Mouse (Mus musculus) limb, embryonic 14.5 days (tissue): Measurements from ENCODE around the gene Alkbh4. TPM values are rescaled to one million over a fixed set of nuclear protein-coding genes. Genes with fewer than 3 reads are reported as not detected.
"Not testable (repeated sequence)": the region's sequence is repeated elsewhere in the genome, so short reads cannot be mapped to it uniquely, and the experiment has no call there.

ENCODE experiments used
- ATAC-seq: fragments of 200-750 bp; cut with Nextera tagmentation; 2 replicates; pipeline ENCODE4 v1.8.0; 2017; ENCODE audit warnings: low read depth, moderate number of reproducible peaks, moderate TSS enrichment; ENCODE audit not compliant: low FRiP score
- DNase-seq: peaks from one replicate; pipeline ENCODE4 v3.0.0-alpha.2; 2015; ENCODE audit warnings: low spot score
- H3K27ac ChIP-seq: fragments of 300-500 bp; sonication (generic); replicated peaks from 2 replicates; pipeline ENCODE4 v1.5.1; 2014; ENCODE audit warnings: low read depth, mild to moderate bottlenecking, low read length, moderate library complexity, mixed read lengths
- H3K27me3 ChIP-seq: fragments of 300-500 bp; sonication (generic); 2 replicates; pipeline ENCODE4 v1.6.1; 2014; ENCODE audit warnings: low read length, mixed read lengths; ENCODE audit not compliant: control insufficient read depth, insufficient read depth
- H3K36me3 ChIP-seq: fragments of 300-500 bp; sonication (generic); 2 replicates; pipeline ENCODE4 v1.6.1; 2014; ENCODE audit warnings: mild to moderate bottlenecking, low read length, moderate library complexity, mixed read lengths; ENCODE audit not compliant: control insufficient read depth, insufficient read depth
- H3K4me1 ChIP-seq: fragments of 300-500 bp; sonication (generic); 2 replicates; pipeline ENCODE4 v1.6.1; 2014; ENCODE audit warnings: antibody characterized with exemption, low read length, mixed read lengths; ENCODE audit not compliant: control insufficient read depth, insufficient read depth
- H3K4me2 ChIP-seq: fragments of 300-500 bp; sonication (generic); replicated peaks from 2 replicates; pipeline ENCODE4 v1.6.1; 2014; ENCODE audit warnings: low read depth, mild to moderate bottlenecking, low read length, moderate library complexity; ENCODE audit not compliant: severe bottlenecking
- H3K4me3 ChIP-seq: fragments of 300-500 bp; sonication (generic); replicated peaks from 2 replicates; pipeline ENCODE4 v1.5.1; 2014; ENCODE audit warnings: low read length
- H3K9ac ChIP-seq: fragments of 300-500 bp; sonication (generic); 2 replicates; pipeline ENCODE4 v1.6.1; 2014; ENCODE audit warnings: mild to moderate bottlenecking, low read depth, low read length, moderate library complexity; ENCODE audit not compliant: severe bottlenecking
- H3K9me3 ChIP-seq: fragments of 300-500 bp; sonication (generic); 2 replicates; pipeline ENCODE4 v1.6.1; 2016; ENCODE audit warnings: low read length; ENCODE audit not compliant: control insufficient read depth
- POLR2A ChIP-seq: fragments of 200-500 bp; IDR thresholded peaks from 2 replicates; pipeline ENCODE4 v1.8.0; 2012; ENCODE audit warnings: inconsistent platforms, mild to moderate bottlenecking, moderate library complexity, borderline replicate concordance; ENCODE audit not compliant: insufficient read depth, insufficient read length; ENCODE audit errors: extremely low read depth
- WGBS: fragments of 180-500 bp; shearing (Covaris S2); extraction: QIAGEN DNeasy Blood & Tissue Kit; methylation state at CpG from one replicate; pipeline ENCODE4 v1.1.7; 2014; 5-methylcytosine and 5-hydroxymethylcytosine counted together
- polyA plus RNA-seq, 2 experiments: library from polyadenylated mRNA; depleted of rRNA in 1 of 2; stranded (reverse) in 1 of 2; unstranded in 1 of 2; fragments of >200 nt; fragmentation: Nextera tagmentation in 1 of 2; extraction: Ambion mirVana in 1 of 2; gene quantifications; 2 replicates each; pipeline versions ENCODE4 v1.2.1 to v1.2.3; 2012 to 2014

The Alkbh4 gene
- polyA plus RNA-seq, 2 experiments = 15.0 to 20.0 TPM

DNA sequence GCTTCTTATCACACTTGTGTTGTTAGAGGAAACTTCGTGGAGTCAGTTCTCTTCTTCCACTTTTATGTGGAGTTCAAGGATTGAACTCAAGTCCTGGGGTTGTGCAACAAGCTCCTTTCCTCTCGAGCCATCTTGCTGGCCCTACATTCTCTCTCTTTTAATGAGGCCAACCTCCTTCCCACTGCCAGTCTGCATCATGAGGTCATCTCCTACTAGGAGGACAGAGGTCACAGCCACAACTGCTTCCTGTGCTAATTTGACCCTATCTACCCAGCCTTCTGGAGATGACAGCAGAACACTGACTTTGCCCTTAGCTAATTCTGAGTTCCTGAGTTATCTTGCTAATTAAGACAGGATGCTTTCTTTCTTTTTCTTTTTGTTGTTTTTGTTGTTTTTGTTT is 27.5 kb upstream of the Alkbh4 start:
- Histone ChIP-seq H3K4me3 (no peak overlapping the region), H3K9ac (no peak overlapping the region), H3K27me3 (no peaks in the 10 kb centered on the region), H3K9me3 (no peaks in the 10 kb centered on the region), H3K4me2 (no peak overlapping the region), H3K4me1 (no peaks in the 10 kb centered on the region), H3K27ac (no peak overlapping the region), H3K36me3 (peaks cover 5% of the 10 kb centered on the region; the same call in 1 of the 2 replicates)
- WGBS = 56% methylated on average over 2 of the region's 2 CpGs
- no peak for DNase-seq
- TF ChIP-seq POLR2A = no peak
- ATAC-seq = no peak

DNA sequence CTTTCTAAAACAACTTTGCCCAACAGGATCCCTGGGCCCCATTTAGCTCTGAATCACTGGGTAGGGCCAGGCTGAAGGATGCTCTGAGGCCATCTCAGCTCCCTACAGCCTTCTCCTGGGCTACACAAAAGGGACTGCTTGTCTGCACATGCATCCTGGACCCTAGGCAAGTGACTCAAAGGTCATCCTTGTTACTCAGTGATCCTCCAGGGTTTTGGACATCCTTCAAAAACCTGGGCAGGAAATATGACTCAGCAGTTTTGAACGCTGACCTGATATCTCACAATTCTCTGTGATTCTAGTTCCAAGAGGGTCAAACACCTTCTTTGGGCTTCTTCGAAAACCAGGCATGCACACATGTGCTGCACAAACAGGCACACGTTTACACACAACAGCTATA is 26.9 kb upstream of the Alkbh4 start:
- DNase-seq (no peak), ATAC-seq (no peak)
- no peaks in the 10 kb centered on the region for H3K9me3 ChIP-seq
- 82% methylated on average over 3 of the region's 3 CpGs for WGBS
- H3K27ac ChIP-seq = no peak overlapping the region
- H3K4me2 ChIP-seq = no peak overlapping the region
- TF ChIP-seq POLR2A = no peak
- peaks cover 5% of the 10 kb centered on the region; the same call in 1 of the 2 replicates for H3K36me3 ChIP-seq
- H3K27me3 ChIP-seq = no peaks in the 10 kb centered on the region
- no peaks in the 10 kb centered on the region for H3K4me1 ChIP-seq
- H3K9ac ChIP-seq = no peak overlapping the region
- H3K4me3 ChIP-seq = no peak overlapping the region

- ATAC-seq, H3K4me3 ChIP-seq, H3K9ac ChIP-seq, H3K36me3 ChIP-seq, DNase-seq, H3K27ac ChIP-seq, H3K4me2 ChIP-seq, H3K9me3 ChIP-seq, H3K27me3 ChIP-seq: not testable (repeated sequence)
- H3K4me1 ChIP-seq = peaks cover 14% of the 10 kb centered on the region
- WGBS = 36% methylated on average over 3 of the region's 4 CpGs
Measured at GRCm38 (mm10) chr5:136113546-136113945, 22.4 kb upstream of the Alkbh4 start.

- Histone ChIP-seq H3K9ac (peak within 1 kb of the TSS; percentile 83), H3K27me3 (no peaks in the 10 kb centered on the region), H3K9me3 (no peaks in the 10 kb centered on the region), H3K27ac (peak within 1 kb of the TSS; percentile 50), H3K4me3 (peak within 1 kb of the TSS; percentile 81), H3K36me3 (peaks cover 15% of the 10 kb centered on the region), H3K4me2 (peak within 1 kb of the TSS; percentile 64), H3K4me1 (peaks cover 14% of the 10 kb centered on the region)
- ATAC-seq (peak; percentile 96), DNase-seq (peak; percentile 97)
- TF ChIP-seq POLR2A = peak; percentile 67; the same call in 1 of the 2 replicates
- WGBS = 3% methylated on average over 42 of the region's 42 CpGs
Measured at GRCm38 (mm10) chr5:136115891-136116783, 19.8 kb upstream of the Alkbh4 start, which contains the start of gene Polr2j. Gene Polr2j, plus strand, starts transcription at chr5:136116631.

GRCm38 (mm10) chr5:136116784-136117112 is 19.2 kb upstream of the Alkbh4 start:
- Histone ChIP-seq H3K4me2 (peak overlapping the region; percentile 64), H3K27me3 (no peaks in the 10 kb centered on the region), H3K27ac (peak overlapping the region; percentile 50), H3K4me3 (peak overlapping the region; percentile 81), H3K36me3 (peaks cover 19% of the 10 kb centered on the region), H3K4me1 (peaks cover 14% of the 10 kb centered on the region), H3K9ac (peak overlapping the region; percentile 83), H3K9me3 (no peaks in the 10 kb centered on the region)
- DNase-seq (no peak), ATAC-seq (peak; percentile 28)
- 0% methylated on average over 22 of the region's 22 CpGs for WGBS
- TF ChIP-seq POLR2A = no peak
